Mouse (Mus musculus) mouse trophoblast stem cell (cell line): ENCODE measurements around the gene Sgms1.
"Not testable (repeated sequence)": the region's sequence is repeated elsewhere in the genome, so short reads cannot be mapped to it uniquely, and the experiment has no call there.

ENCODE experiments used
- in situ Hi-C, 2 experiments: fragments of 300-500 bp; cut with MseI, MboI; formaldehyde crosslinking; loops; 2 replicates in 1 of 2; 3 replicates in 1 of 2; pipeline ENCODE4 v1.15.1; 2025

The Sgms1 gene

DNA sequence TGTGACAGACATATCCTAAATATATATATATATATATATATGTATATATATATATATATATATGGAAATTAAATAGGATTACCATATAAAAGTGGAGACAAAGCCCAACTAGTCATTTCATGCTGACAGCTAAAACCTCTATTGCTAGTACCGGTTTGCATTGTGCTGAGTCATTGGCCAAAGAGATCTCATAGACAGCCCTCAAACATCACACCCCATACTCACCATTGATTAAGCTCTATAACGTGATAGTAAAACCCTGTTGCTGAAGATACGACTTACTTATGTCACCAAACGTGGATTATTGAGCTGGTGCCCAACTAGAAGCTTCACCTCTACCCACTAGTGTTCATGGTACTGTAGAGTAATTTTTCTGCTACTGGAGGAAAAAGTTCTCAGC lies 298.7 kb downstream of the Sgms1 start:
- in situ Hi-C loops, result no loop called here

DNA sequence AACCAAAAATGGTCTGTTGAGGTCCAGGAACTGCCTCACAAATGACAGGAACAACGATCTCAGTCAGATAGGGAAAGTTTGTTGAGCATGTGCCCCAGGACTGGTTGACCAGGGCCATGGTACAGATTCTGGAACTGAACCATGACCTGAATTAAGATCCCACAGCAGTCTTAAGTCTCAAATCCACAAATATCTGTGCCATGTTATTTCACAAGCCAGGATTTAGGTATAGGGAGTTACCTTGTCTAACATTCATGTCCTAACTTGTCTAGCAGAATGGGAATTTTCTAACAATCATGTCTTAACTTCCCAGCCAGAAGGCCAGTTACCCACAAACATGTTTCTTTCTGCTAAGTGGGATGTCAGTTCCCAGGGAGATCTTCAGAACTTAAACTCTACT lies 300.9 kb downstream of the Sgms1 start:
- in situ Hi-C loops, result no loop called here

DNA sequence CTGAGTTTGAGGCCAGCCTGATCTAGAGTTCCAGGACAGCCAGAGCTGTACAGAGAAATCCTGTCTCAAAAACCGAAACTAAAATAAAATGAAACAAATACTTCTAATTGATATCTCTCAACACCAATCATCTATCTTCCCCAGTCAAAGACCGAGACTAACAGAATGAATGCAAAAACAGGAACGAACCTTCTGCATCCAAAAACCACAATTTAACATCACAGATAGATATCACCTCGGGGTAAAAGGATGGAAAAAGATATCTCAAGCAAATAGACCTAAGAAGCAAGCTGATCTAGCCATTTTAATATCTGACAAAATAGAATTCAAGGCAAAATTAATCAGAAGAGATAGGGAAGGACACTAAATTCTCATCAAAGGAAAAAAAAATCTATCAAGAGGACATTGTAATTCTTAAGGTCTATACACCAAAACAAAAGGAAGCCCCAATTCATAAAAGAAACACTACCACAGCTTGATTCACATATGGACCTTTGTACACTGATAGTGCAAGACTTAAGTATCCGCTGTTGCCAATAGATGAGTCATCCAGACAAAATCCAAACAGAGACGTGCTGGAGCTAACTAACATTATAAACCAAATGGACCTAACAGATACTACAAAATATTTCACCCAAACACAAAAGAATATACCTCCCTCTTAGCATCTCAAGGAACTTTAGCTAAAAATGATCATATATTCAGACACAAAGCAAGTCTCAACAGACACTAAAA lies 301.6 kb downstream of the Sgms1 start:
- in situ Hi-C loops, result no loop called here

DNA sequence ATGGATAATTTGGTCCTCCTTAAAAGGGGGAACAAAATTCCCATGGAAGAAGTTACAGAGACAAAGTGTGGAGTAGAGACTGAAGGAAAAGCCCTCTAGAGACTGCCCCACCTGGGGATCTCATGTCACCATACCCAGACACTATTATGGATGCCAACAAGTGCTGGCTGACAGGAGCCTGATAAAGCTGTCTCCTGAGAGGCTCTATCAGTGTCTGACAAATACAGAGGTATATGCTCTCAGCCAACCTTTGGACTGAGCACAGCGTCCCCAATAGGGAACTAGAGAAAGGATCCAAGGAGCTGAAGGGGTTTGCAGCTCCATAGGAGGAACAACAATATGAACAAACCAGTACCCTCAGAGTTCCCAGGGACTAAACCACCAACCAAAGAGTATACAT lies 304.7 kb downstream of the Sgms1 start:
- in situ Hi-C loops, result not testable (repeated sequence)
